Mouse (Mus musculus): Measurements from ENCODE around the gene Robo3. TPM values are rescaled to one million over a fixed set of nuclear protein-coding genes. Genes with fewer than 3 reads are reported as not detected.

Robo3 gene
- polyA plus RNA-seq, 1 experiment from 2014 or later, result 20.5 TPM

- no peak overlapping the region for H3K9ac ChIP-seq (replicated peaks)
- no peak overlapping the region for H3K4me3 ChIP-seq (replicated peaks)
- H3K36me3 ChIP-seq, result no peaks in the 10 kb centered on the region
- no peaks in the 10 kb centered on the region for H3K9me3 ChIP-seq
- peak; percentile 51 for ATAC-seq
- peaks cover 9% of the 10 kb centered on the region for H3K4me1 ChIP-seq (replicated peaks)
- H3K27ac ChIP-seq, result no peak overlapping the region
- peaks cover 54% of the 10 kb centered on the region for H3K27me3 ChIP-seq
- H3K4me2 ChIP-seq (replicated peaks), result peak overlapping the region; percentile 52
- 25% methylated on average over 12 of the region's 12 CpGs for WGBS
These were observed 11.8 kb downstream of the Robo3 start for GRCm38 (mm10) chr9:37421239-37421638.

DNA sequence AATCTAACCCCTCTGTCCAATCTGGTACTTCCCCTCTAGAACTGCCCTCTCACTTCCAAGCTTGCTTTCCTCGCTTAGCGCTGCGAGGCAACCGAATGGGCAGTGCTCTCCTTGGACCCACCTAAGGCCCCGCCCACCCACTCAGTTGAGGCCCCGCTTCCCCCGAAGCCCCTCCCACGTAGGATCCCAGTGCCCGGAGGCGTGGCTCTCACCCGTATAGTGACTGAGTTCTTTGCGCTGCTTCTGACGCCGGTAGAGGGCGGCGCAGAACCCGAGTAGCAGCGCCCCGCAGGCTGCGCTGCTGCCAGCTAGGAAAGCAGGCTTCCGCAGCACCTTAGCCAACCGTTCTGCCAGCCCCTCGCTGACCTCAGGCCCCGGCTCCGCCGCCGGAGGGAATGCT lies 12.4 kb downstream of the Robo3 start:
- H3K9ac ChIP-seq (replicated peaks), result no peak overlapping the region

GRCm38 (mm10) chr9:37418791-37419190 lies 14.3 kb downstream of the Robo3 start:
- no peak overlapping the region for H3K4me2 ChIP-seq (replicated peaks)
- H3K9me3 ChIP-seq, result no peaks in the 10 kb centered on the region
- no peak overlapping the region for H3K9ac ChIP-seq (replicated peaks)
- peaks cover 9% of the 10 kb centered on the region for H3K4me1 ChIP-seq (replicated peaks)
- no peak for ATAC-seq
- H3K4me3 ChIP-seq (replicated peaks), result no peak overlapping the region
- 88% methylated on average over 4 of the region's 4 CpGs for WGBS
- no peaks in the 10 kb centered on the region for H3K36me3 ChIP-seq
- peaks cover 48% of the 10 kb centered on the region for H3K27me3 ChIP-seq
- H3K27ac ChIP-seq, result no peak overlapping the region

More for the DNA sequence above, 12.4 kb downstream of the Robo3 start:
- peak; percentile 93 for ATAC-seq
- under 1% methylated on average over 27 of the region's 27 CpGs for WGBS
- H3K4me3 ChIP-seq (replicated peaks), result peak overlapping the region; percentile 28
- H3K27me3 ChIP-seq, result peaks cover 54% of the 10 kb centered on the region
- peaks cover 9% of the 10 kb centered on the region for H3K4me1 ChIP-seq (replicated peaks)
- H3K4me2 ChIP-seq (replicated peaks), result peak overlapping the region; percentile 52
- no peaks in the 10 kb centered on the region for H3K9me3 ChIP-seq
- H3K27ac ChIP-seq, result no peak overlapping the region; the same call in 1 of the 2 replicates
- no peaks in the 10 kb centered on the region for H3K36me3 ChIP-seq

DNA sequence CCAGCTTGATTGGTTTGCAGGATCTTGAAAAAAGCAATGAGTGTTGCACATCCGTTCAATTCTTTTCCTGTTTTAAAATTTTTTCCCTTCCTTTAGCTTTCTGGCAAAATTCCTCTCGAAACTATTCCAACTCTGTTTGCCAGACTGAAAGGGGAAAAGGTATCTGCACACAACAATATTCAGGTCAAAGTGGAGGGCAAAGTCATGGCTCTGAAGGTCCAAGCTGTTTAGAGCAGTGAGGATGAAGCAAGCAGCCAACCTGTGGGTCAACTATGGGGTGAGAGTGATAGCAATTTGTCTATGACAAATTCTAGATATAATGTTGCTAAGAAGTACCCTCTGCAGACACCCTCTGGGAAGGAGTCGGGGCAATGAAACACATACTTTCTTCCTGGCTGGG lies 18.4 kb downstream of the Robo3 start:
- ATAC-seq, result no peak
- 86% methylated on average over 3 of the region's 3 CpGs for WGBS

GRCm38 (mm10) chr9:37412989-37413388 lies 20.1 kb downstream of the Robo3 start:
- Histone ChIP-seq H3K4me1 (replicated peaks) (peaks cover 7% of the 10 kb centered on the region), H3K36me3 (no peaks in the 10 kb centered on the region), H3K4me3 (replicated peaks) (no peak overlapping the region), H3K9me3 (no peaks in the 10 kb centered on the region), H3K4me2 (replicated peaks) (no peak overlapping the region), H3K27ac (no peak overlapping the region), H3K27me3 (peaks cover 6% of the 10 kb centered on the region; the same call in 1 of the 2 replicates), H3K9ac (replicated peaks) (no peak overlapping the region)
- no peak for ATAC-seq
- 65% methylated on average over 3 of the region's 3 CpGs for WGBS

More for the DNA sequence above, 18.4 kb downstream of the Robo3 start:
- H3K27ac ChIP-seq, result no peak overlapping the region
- no peak overlapping the region for H3K4me3 ChIP-seq (replicated peaks)
- H3K4me1 ChIP-seq (replicated peaks), result no peaks in the 10 kb centered on the region
- no peaks in the 10 kb centered on the region for H3K36me3 ChIP-seq
- H3K9me3 ChIP-seq, result no peaks in the 10 kb centered on the region
- H3K4me2 ChIP-seq (replicated peaks), result no peak overlapping the region
- H3K9ac ChIP-seq (replicated peaks), result no peak overlapping the region
- H3K27me3 ChIP-seq, result peaks cover 19% of the 10 kb centered on the region

DNA sequence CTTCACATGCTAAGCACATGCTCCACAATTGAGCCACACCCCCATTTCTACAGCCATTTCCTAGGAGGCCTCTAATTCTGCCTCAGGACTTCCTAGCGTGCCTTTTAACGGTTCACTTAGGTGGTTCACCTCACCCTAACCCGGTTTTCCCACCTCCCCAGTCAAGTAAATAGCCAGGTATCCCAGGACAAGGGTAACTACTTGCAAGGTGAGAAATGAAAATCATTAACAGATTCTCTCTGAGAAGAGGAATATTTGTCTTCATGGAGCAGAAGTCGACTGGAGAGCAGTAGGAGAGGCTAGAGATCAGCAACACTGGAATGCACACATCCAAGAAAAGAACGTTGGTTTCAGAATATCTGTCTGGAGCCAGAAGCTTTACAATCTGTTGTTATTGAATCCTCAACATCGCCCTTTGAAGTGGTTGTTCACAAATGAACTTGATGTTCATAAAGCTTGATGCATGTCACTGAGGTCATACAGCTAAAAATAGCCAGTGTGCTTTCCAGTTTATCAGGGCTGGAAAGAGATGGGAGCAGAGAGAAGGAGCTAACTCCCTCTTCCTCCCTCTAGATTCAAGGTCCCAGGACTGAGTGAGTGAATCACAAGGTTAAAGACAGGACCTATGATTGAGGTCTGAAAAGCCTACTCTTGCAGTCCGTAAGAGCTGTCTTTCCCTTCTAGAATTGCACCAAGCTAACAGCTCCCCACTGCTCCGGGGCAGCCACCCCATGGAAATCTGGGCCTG lies 23.2 kb downstream of the Robo3 start:
- Histone ChIP-seq H3K4me2 (replicated peaks) (no peak overlapping the region), H3K4me1 (replicated peaks) (peaks cover 13% of the 10 kb centered on the region), H3K27ac (no peak overlapping the region), H3K27me3 (peaks cover 12% of the 10 kb centered on the region), H3K36me3 (no peaks in the 10 kb centered on the region), H3K9me3 (no peaks in the 10 kb centered on the region), H3K4me3 (replicated peaks) (no peak overlapping the region), H3K9ac (replicated peaks) (no peak overlapping the region)
- ATAC-seq, result no peak
- 82% methylated on average over 8 of the region's 8 CpGs for WGBS

DNA sequence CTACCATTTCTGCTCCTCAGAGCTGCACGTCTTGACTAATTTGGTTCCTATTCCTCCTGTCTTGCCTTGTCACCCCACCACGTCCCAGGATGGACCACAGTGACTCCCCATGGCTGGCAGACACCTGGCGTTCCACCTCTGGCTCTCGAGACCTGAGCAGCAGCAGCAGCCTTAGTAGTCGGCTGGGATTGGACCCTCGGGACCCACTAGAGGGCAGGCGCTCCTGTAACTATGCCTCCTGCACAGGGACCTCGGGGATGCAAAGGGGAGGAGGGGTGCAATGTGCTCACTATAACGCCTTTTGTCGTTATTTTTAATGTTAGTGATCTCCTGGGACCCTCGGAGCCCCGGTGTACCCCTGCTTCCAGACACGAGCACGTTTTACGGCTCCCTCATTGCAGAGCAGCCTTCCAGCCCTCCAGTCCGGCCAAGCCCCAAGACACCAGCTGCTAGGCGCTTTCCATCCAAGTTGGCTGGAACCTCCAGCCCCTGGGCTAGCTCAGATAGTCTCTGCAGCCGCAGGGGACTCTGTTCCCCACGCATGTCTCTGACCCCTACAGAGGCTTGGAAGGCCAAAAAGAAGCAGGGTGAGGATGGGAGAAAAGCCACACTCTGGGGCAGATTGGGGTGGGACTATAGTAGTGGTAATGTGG lies 25.1 kb downstream of the Robo3 start:
- peak overlapping the region; percentile 4; the same call in 1 of the 2 replicates for H3K9ac ChIP-seq (replicated peaks)
- no peaks in the 10 kb centered on the region for H3K36me3 ChIP-seq
- no peak overlapping the region for H3K4me3 ChIP-seq (replicated peaks)
- 15% methylated on average over 19 of the region's 19 CpGs for WGBS
- no peak overlapping the region for H3K27ac ChIP-seq
- ATAC-seq, result peak; percentile 59
- H3K4me1 ChIP-seq (replicated peaks), result peaks cover 13% of the 10 kb centered on the region
- peak overlapping the region; percentile 41 for H3K4me2 ChIP-seq (replicated peaks)
- no peaks in the 10 kb centered on the region for H3K9me3 ChIP-seq
- H3K27me3 ChIP-seq, result peaks cover 12% of the 10 kb centered on the region

GRCm38 (mm10) chr9:37406372-37406771 lies 26.7 kb downstream of the Robo3 start:
- WGBS, result 0% methylated on average over 1 of the region's 1 CpGs
- peaks cover 13% of the 10 kb centered on the region for H3K4me1 ChIP-seq (replicated peaks)
- peaks cover 12% of the 10 kb centered on the region for H3K27me3 ChIP-seq
- peak; percentile 63 for ATAC-seq
- no peaks in the 10 kb centered on the region for H3K9me3 ChIP-seq
- no peak overlapping the region for H3K27ac ChIP-seq
- H3K36me3 ChIP-seq, result no peaks in the 10 kb centered on the region
- no peak overlapping the region for H3K9ac ChIP-seq (replicated peaks)
- no peak overlapping the region for H3K4me3 ChIP-seq (replicated peaks)
- H3K4me2 ChIP-seq (replicated peaks), result no peak overlapping the region

DNA sequence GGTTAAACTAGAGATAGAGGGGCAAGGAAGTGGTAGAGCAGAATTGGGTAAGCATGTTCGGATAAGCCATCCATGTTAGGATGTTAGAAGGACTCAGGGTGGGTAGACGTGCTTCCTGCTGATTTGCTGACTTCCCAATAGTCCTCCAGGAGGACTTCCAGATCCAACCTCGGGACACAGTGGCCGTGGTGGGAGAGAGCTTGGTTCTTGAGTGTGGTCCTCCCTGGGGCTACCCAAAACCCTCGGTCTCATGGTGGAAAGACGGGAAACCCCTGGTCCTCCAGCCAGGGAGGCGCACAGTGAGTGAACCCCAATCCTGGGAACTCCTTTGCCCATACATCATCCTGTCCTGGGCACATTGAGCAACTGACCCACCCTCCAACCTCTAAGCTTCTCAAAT lies 30.0 kb downstream of the Robo3 start:
- ATAC-seq, result no peak

DNA sequence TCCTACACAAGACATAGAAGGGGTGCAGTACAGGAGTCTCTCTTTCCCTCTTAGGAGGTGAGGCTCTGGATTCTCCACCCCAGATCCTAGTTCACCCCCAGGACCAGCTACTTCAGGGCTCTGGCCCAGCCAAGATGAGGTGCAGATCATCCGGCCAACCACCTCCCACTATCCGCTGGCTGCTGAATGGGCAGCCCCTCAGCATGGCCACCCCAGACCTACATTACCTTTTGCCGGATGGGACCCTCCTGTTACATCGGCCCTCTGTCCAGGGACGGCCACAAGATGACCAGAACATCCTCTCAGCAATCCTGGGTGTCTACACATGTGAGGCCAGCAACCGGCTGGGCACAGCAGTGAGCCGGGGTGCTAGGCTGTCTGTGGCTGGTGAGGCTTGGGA lies 30.5 kb downstream of the Robo3 start:
- H3K9me3 ChIP-seq, result no peaks in the 10 kb centered on the region
- no peaks in the 10 kb centered on the region for H3K36me3 ChIP-seq
- no peak overlapping the region for H3K4me3 ChIP-seq (replicated peaks)
- no peak overlapping the region for H3K4me2 ChIP-seq (replicated peaks)
- no peak overlapping the region for H3K27ac ChIP-seq
- no peak for ATAC-seq
- peaks cover under 1% of the 10 kb centered on the region; the same call in 1 of the 2 replicates for H3K4me1 ChIP-seq (replicated peaks)
- H3K27me3 ChIP-seq, result peaks cover 9% of the 10 kb centered on the region
- WGBS, result 93% methylated on average over 7 of the region's 7 CpGs
- H3K9ac ChIP-seq (replicated peaks), result no peak overlapping the region

More for the DNA sequence above, 30.0 kb downstream of the Robo3 start:
- Histone ChIP-seq H3K9me3 (no peaks in the 10 kb centered on the region), H3K4me2 (replicated peaks) (no peak overlapping the region), H3K4me3 (replicated peaks) (no peak overlapping the region), H3K27me3 (peaks cover 12% of the 10 kb centered on the region), H3K36me3 (no peaks in the 10 kb centered on the region), H3K4me1 (replicated peaks) (peaks cover 6% of the 10 kb centered on the region), H3K9ac (replicated peaks) (no peak overlapping the region), H3K27ac (no peak overlapping the region)
- WGBS, result 93% methylated on average over 7 of the region's 7 CpGs

GRCm38 (mm10) chr9:37401802-37402201 lies 31.2 kb downstream of the Robo3 start, which contains the start of gene Robo4:
Robo4 (plus strand) TSS chr9:37401897.
- Histone ChIP-seq H3K27me3 (peaks cover 2% of the 10 kb centered on the region; the same call in 1 of the 2 replicates), H3K27ac (no peak within 1 kb of the TSS), H3K4me2 (replicated peaks) (no peak within 1 kb of the TSS), H3K9me3 (no peaks in the 10 kb centered on the region), H3K9ac (replicated peaks) (no peak within 1 kb of the TSS), H3K36me3 (no peaks in the 10 kb centered on the region), H3K4me3 (replicated peaks) (no peak within 1 kb of the TSS), H3K4me1 (replicated peaks) (no peaks in the 10 kb centered on the region)
- no peak for ATAC-seq
- WGBS, result 18% methylated on average over 7 of the region's 7 CpGs

GRCm38 (mm10) chr9:37400585-37400984 lies 32.5 kb downstream of the Robo3 start:
- WGBS, result 37% methylated on average over 2 of the region's 2 CpGs
- Histone ChIP-seq H3K4me2 (replicated peaks) (no peak overlapping the region), H3K4me3 (replicated peaks) (no peak overlapping the region), H3K4me1 (replicated peaks) (no peaks in the 10 kb centered on the region), H3K27ac (no peak overlapping the region), H3K27me3 (no peaks in the 10 kb centered on the region), H3K9ac (replicated peaks) (no peak overlapping the region), H3K9me3 (no peaks in the 10 kb centered on the region), H3K36me3 (no peaks in the 10 kb centered on the region)
- no peak for ATAC-seq
